Mouse (Mus musculus) midbrain, embryonic 12.5 days (tissue): ENCODE results near the gene Abcf1. TPM values are rescaled to one million over a fixed set of nuclear protein-coding genes. Genes with fewer than 3 reads are reported as not detected.

ENCODE experiments used
- ATAC-seq: fragments of 200-750 bp; cut with Nextera tagmentation; 2 replicates; pipeline ENCODE4 v1.8.0; 2017; ENCODE audit warnings: low read depth, moderate TSS enrichment, moderate library complexity; ENCODE audit not compliant: low FRiP score
- H3K27ac ChIP-seq: fragments of 300-500 bp; sonication (generic); replicated peaks from 2 replicates; pipeline ENCODE4 v1.5.1; 2016; ENCODE audit warnings: mild to moderate bottlenecking
- H3K27me3 ChIP-seq: fragments of 300-500 bp; sonication (generic); 2 replicates; pipeline ENCODE4 v1.6.1; 2016; ENCODE audit warnings: mild to moderate bottlenecking
- H3K36me3 ChIP-seq: fragments of 300-500 bp; sonication (generic); 2 replicates; pipeline ENCODE4 v1.6.1; 2016
- H3K4me1 ChIP-seq: fragments of 300-500 bp; sonication (generic); 2 replicates; pipeline ENCODE4 v1.6.1; 2016
- H3K4me2 ChIP-seq: fragments of 300-500 bp; sonication (generic); replicated peaks from 2 replicates; pipeline ENCODE4 v1.6.1; 2016; ENCODE audit warnings: mild to moderate bottlenecking, moderate library complexity
- H3K4me3 ChIP-seq: fragments of 300-500 bp; sonication (generic); 2 replicates; pipeline ENCODE4 v1.5.1; 2016; ENCODE audit warnings: mild to moderate bottlenecking
- H3K9ac ChIP-seq: fragments of 300-500 bp; sonication (generic); replicated peaks from 2 replicates; pipeline ENCODE4 v1.6.1; 2016; ENCODE audit warnings: mild to moderate bottlenecking, moderate library complexity
- H3K9me3 ChIP-seq: fragments of 300-500 bp; sonication (generic); 2 replicates; pipeline ENCODE4 v1.6.1; 2016; ENCODE audit warnings: mild to moderate bottlenecking
- WGBS: fragments of 180-500 bp; shearing (Covaris S2); methylation state at CpG from one replicate; pipeline ENCODE4 v1.1.7; 2016; 5-methylcytosine and 5-hydroxymethylcytosine counted together
- polyA plus RNA-seq: library from polyadenylated mRNA; unstranded; fragments of >200 nt; fragmentation: Nextera tagmentation; extraction: Ambion mirVana; gene quantifications from 2 replicates; pipeline ENCODE4 v1.2.1, GENCODE M21; 2016

Gene Abcf1
- polyA plus RNA-seq, 1 experiment from 2014 or later, result 118 TPM

- H3K9ac ChIP-seq, result no peak overlapping the region
- WGBS, result 98% methylated on average over 2 of the region's 2 CpGs
Observed at GRCm38 (mm10) chr17:35929534-35929933, 40.0 kb downstream of the Abcf1 start.

GRCm38 (mm10) chr17:35927471-35927870 lies 42.1 kb downstream of the Abcf1 start:
- peaks cover 79% of the 10 kb centered on the region for H3K36me3 ChIP-seq
- H3K4me3 ChIP-seq, result no peak overlapping the region
- 94% methylated on average over 1 of the region's 1 CpGs for WGBS
- ATAC-seq, result no peak
- H3K27ac ChIP-seq, result no peak overlapping the region
- H3K9ac ChIP-seq, result no peak overlapping the region
- H3K4me2 ChIP-seq, result no peak overlapping the region
- no peaks in the 10 kb centered on the region for H3K9me3 ChIP-seq
- no peaks in the 10 kb centered on the region for H3K27me3 ChIP-seq
- H3K4me1 ChIP-seq, result no peaks in the 10 kb centered on the region

More at GRCm38 (mm10) chr17:35929534-35929933, 40.0 kb downstream of the Abcf1 start:
- Histone ChIP-seq H3K27me3 (no peaks in the 10 kb centered on the region), H3K4me3 (no peak overlapping the region), H3K36me3 (peaks cover 64% of the 10 kb centered on the region), H3K4me1 (no peaks in the 10 kb centered on the region), H3K9me3 (no peaks in the 10 kb centered on the region), H3K27ac (no peak overlapping the region), H3K4me2 (no peak overlapping the region)
- ATAC-seq, result no peak

- Histone ChIP-seq H3K4me1 (peaks cover 22% of the 10 kb centered on the region), H3K4me3 (no peak overlapping the region), H3K9me3 (no peaks in the 10 kb centered on the region), H3K27ac (no peak overlapping the region), H3K4me2 (no peak overlapping the region), H3K9ac (no peak overlapping the region), H3K27me3 (no peaks in the 10 kb centered on the region), H3K36me3 (peaks cover 50% of the 10 kb centered on the region)
- ATAC-seq, result no peak
- 95% methylated on average over 4 of the region's 4 CpGs for WGBS
Observed at GRCm38 (mm10) chr17:35923281-35923680, 46.3 kb downstream of the Abcf1 start.

- Histone ChIP-seq H3K27ac (no peak overlapping the region), H3K4me2 (no peak overlapping the region), H3K9ac (no peak overlapping the region), H3K9me3 (no peaks in the 10 kb centered on the region), H3K36me3 (peaks cover 42% of the 10 kb centered on the region), H3K4me3 (no peak overlapping the region), H3K4me1 (peaks cover 22% of the 10 kb centered on the region), H3K27me3 (no peaks in the 10 kb centered on the region)
- 95% methylated on average over 3 of the region's 3 CpGs for WGBS
- no peak for ATAC-seq
Observed at GRCm38 (mm10) chr17:35922566-35922965, 47.0 kb downstream of the Abcf1 start.

- 0 out of 2 replicates have a peak overlapping the region, but pooled peaks have one; percentile 6 for H3K27ac ChIP-seq
- no peak overlapping the region for H3K4me3 ChIP-seq
- peaks cover 35% of the 10 kb centered on the region for H3K36me3 ChIP-seq
- no peaks in the 10 kb centered on the region for H3K27me3 ChIP-seq
- 91% methylated on average over 4 of the region's 4 CpGs for WGBS
- H3K9me3 ChIP-seq, result no peaks in the 10 kb centered on the region
- no peak for ATAC-seq
- no peak overlapping the region for H3K9ac ChIP-seq
- H3K4me2 ChIP-seq, result no peak overlapping the region
- peaks cover 22% of the 10 kb centered on the region for H3K4me1 ChIP-seq
Observed at GRCm38 (mm10) chr17:35921710-35922109, 47.9 kb downstream of the Abcf1 start.

GRCm38 (mm10) chr17:35920862-35921562 lies 48.5 kb downstream of the Abcf1 start:
- no peak overlapping the region for H3K4me3 ChIP-seq
- peak overlapping the region; percentile 28; the same call in 1 of the 2 replicates for H3K9ac ChIP-seq
- 66% methylated on average over 5 of the region's 5 CpGs for WGBS
- no peaks in the 10 kb centered on the region for H3K9me3 ChIP-seq
- peaks cover 22% of the 10 kb centered on the region for H3K4me1 ChIP-seq
- H3K4me2 ChIP-seq, result peak overlapping the region; percentile 71
- no peaks in the 10 kb centered on the region for H3K27me3 ChIP-seq
- H3K36me3 ChIP-seq, result peaks cover 28% of the 10 kb centered on the region
- peak overlapping the region; percentile 99 for H3K27ac ChIP-seq
- ATAC-seq, result no peak

- no peak for ATAC-seq
- Histone ChIP-seq H3K27me3 (no peaks in the 10 kb centered on the region), H3K4me2 (peak overlapping the region; percentile 71), H3K4me3 (peak overlapping the region; percentile 78; the same call in 1 of the 2 replicates), H3K36me3 (peaks cover 23% of the 10 kb centered on the region), H3K9me3 (no peaks in the 10 kb centered on the region), H3K27ac (peak overlapping the region; percentile 99), H3K4me1 (peaks cover 26% of the 10 kb centered on the region), H3K9ac (peak overlapping the region; percentile 68; the same call in 1 of the 2 replicates)
- 85% methylated on average over 1 of the region's 1 CpGs for WGBS
Observed at GRCm38 (mm10) chr17:35920384-35920783, 49.2 kb downstream of the Abcf1 start.

GRCm38 (mm10) chr17:35919864-35920301 lies 49.7 kb downstream of the Abcf1 start:
- Histone ChIP-seq H3K4me2 (peak overlapping the region; percentile 71), H3K9ac (peak overlapping the region; percentile 68), H3K4me1 (peaks cover 29% of the 10 kb centered on the region), H3K36me3 (peaks cover 18% of the 10 kb centered on the region), H3K27me3 (no peaks in the 10 kb centered on the region), H3K9me3 (no peaks in the 10 kb centered on the region), H3K27ac (peak overlapping the region; percentile 99), H3K4me3 (peak overlapping the region; percentile 78)
- no peak for ATAC-seq
- 55% methylated on average over 6 of the region's 6 CpGs for WGBS

- Histone ChIP-seq H3K9ac (peak overlapping the region; percentile 99), H3K4me2 (peak overlapping the region; percentile 71), H3K4me3 (peak overlapping the region; percentile 78), H3K27me3 (no peaks in the 10 kb centered on the region), H3K27ac (peak overlapping the region; percentile 99), H3K36me3 (peaks cover 13% of the 10 kb centered on the region), H3K4me1 (peaks cover 29% of the 10 kb centered on the region), H3K9me3 (no peaks in the 10 kb centered on the region)
- peak; percentile 42 for ATAC-seq
- 9% methylated on average over 7 of the region's 7 CpGs for WGBS
Observed at GRCm38 (mm10) chr17:35919060-35919715, 50.4 kb downstream of the Abcf1 start.

GRCm38 (mm10) chr17:35918276-35919059 lies 51.1 kb downstream of the Abcf1 start:
- Histone ChIP-seq H3K4me1 (peaks cover 29% of the 10 kb centered on the region), H3K4me2 (peak overlapping the region; percentile 71), H3K9me3 (no peaks in the 10 kb centered on the region), H3K36me3 (peaks cover 12% of the 10 kb centered on the region), H3K27me3 (no peaks in the 10 kb centered on the region), H3K4me3 (peak overlapping the region; percentile 78), H3K9ac (peak overlapping the region; percentile 99), H3K27ac (peak overlapping the region; percentile 99)
- ATAC-seq, result no peak
- under 1% methylated on average over 11 of the region's 11 CpGs for WGBS

- ATAC-seq, result peak; percentile 11; the same call in 1 of the 2 replicates
- Histone ChIP-seq H3K27ac (peak overlapping the region; percentile 99), H3K9ac (peak overlapping the region; percentile 99), H3K4me1 (peaks cover 29% of the 10 kb centered on the region), H3K4me2 (peak overlapping the region; percentile 71), H3K4me3 (peak overlapping the region; percentile 78), H3K9me3 (no peaks in the 10 kb centered on the region), H3K36me3 (peaks cover 16% of the 10 kb centered on the region), H3K27me3 (no peaks in the 10 kb centered on the region)
- under 1% methylated on average over 13 of the region's 13 CpGs for WGBS
Observed at GRCm38 (mm10) chr17:35917463-35918251, 51.9 kb downstream of the Abcf1 start.
